Mouse (Mus musculus): Measurements from ENCODE around the gene Cracr2a. TPM values are rescaled to one million over a fixed set of nuclear protein-coding genes. Genes with fewer than 3 reads are reported as not detected.

The Cracr2a gene
- total RNA-seq, 4 experiments from 2014 or later, result 0.10 to 0.38 (median 0.22) TPM

- DNase-seq (ENCODE audit: low spot score in 2 of 2), result peak; percentile 23 to 29
Measured at GRCm38 (mm10) chr6:127625135-127625534, 64.0 kb downstream of the Cracr2a start.

DNA sequence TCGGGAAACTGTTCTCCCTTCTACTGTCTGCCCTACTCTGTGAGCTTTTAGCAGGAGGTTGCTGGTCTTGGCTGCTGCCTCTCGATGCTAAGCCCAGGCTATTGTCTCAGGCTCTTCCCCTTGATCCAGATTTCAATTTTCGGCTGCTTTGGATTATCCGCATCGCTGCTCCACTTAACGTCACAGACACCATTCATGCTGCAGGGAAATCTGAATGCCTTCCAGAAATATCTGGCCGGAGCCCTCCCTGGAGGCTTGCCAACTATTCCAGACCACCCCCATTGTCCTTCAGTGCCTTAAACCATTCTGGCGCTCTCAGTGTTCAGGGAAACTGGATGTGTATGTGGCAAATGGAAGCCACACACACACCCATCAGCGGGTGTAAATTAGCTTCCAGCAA lies 66.3 kb downstream of the Cracr2a start:
- DNase-seq (ENCODE audit: low spot score in 2 of 2), result no peak

GRCm38 (mm10) chr6:127629249-127629648 lies 68.1 kb downstream of the Cracr2a start:
- no peak for DNase-seq (ENCODE audit: low spot score in 2 of 2)

GRCm38 (mm10) chr6:127634858-127635257 lies 73.7 kb downstream of the Cracr2a start:
- no peak for DNase-seq (ENCODE audit: low spot score in 2 of 2)

- no peak for DNase-seq (ENCODE audit: low spot score in 2 of 2)
Measured at GRCm38 (mm10) chr6:127635462-127636189, 74.5 kb downstream of the Cracr2a start.

GRCm38 (mm10) chr6:127641077-127641801 lies 80.1 kb downstream of the Cracr2a start:
- DNase-seq (ENCODE audit: low spot score in 2 of 2), result no peak

- no peak for DNase-seq (ENCODE audit: low spot score in 2 of 2)
Measured at GRCm38 (mm10) chr6:127655988-127656387, 94.8 kb downstream of the Cracr2a start.

DNA sequence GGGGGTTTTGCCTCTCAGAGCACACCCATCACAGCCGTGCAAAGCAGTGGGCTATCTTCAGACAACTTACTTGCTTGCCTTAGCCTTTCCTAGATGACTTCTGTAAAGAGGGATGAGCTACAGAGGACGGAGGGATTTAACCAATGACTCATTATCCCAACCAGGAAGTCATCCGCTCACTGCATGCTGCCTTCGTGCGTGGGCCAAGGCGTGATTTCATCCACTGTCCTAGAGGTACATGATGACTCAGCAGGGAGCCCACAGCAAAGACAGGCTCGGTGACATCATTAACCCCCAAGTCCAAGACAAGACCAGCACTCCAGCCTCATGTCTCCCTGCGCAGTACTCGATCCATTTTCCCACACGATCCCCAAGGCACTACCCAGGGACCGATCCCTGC lies 96.0 kb downstream of the Cracr2a start:
- no peak for DNase-seq (ENCODE audit: low spot score in 2 of 2)

GRCm38 (mm10) chr6:127659472-127659871 lies 98.3 kb downstream of the Cracr2a start:
- no peak for DNase-seq (ENCODE audit: low spot score in 2 of 2)

DNA sequence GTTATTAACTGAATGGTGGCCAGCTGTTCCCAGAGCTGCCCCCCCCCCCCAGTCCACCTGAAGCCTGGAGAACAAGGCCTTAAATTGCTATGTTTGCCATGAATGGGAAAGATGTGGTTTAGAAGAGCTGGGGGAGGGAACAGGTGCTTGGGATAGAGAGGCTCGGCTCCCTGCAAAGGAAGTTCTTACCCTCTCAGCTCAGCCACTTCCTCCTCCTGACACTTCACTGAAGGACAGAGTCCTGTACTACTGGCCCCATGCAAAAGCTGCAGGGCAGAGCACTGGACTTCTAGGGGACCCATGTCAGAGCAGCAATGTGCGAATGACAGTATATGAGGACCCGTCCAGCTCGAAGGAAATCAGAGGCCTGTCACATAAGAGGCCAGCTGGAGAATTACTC lies 98.8 kb downstream of the Cracr2a start:
- DNase-seq (ENCODE audit: low spot score in 2 of 2), result no peak

GRCm38 (mm10) chr6:127661717-127662292 lies 100.7 kb downstream of the Cracr2a start:
- DNase-seq (ENCODE audit: low spot score in 2 of 2), result no peak

DNA sequence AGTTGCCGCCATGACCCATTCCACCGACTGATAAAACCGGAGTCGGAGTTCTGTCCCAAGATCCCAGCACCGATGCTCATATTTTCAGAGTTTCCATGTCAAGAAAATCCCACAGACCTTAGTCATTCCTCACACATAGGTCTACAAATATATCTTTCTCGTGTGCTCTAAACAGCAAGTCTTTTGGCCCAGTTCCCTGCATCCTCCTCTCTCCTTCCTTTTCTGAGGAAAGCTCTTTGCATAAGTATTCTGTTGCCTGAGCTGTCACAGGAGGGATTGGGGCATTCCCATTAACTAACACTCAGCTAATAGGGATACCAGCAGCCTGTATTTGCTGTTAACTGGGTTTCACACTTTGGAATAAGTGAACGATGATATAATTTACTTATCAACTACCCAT lies 102.1 kb downstream of the Cracr2a start:
- no peak for DNase-seq (ENCODE audit: low spot score in 2 of 2)

DNA sequence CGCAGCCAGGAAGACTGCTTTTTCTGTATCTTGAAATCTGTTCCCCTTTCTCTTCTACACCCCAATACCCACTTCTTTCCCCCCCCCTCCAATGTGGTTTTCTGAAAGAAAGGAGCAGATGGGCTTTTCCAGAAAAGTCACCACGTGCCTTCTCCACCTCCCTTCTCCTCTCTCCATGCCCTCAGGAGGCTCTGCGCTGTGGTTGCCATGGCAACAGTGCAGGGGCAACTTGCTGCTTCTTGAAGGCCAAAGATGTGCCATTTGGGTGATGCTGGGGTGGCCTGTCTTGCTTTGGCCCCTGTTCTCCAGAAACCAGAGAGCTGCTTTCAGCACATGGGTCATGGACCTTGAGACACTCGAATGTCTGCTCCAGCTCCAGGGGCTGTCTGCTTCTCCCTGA lies 108.2 kb downstream of the Cracr2a start:
- DNase-seq (ENCODE audit: low spot score in 2 of 2), result no peak

GRCm38 (mm10) chr6:127670031-127670430 lies 108.9 kb downstream of the Cracr2a start:
- no peak for DNase-seq (ENCODE audit: low spot score in 2 of 2)

DNA sequence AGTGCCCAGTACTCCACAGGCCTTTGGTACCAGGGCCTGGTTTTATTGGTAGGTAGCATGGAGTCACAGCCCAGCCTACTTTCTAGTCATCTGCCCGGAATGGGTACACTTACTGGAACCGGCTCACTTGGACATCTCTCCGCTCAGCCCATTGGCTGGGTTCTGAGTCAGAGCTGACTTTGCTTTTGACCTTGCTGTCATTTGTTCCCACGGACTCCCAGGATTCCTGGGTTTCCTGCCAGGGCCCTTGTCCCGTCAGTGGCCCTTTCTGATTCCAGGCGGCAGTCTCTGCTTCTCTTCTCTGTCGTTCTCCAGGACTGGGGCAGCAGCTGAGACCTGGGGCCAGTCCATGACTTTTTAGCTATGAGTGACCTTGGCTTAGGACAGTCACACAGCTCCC lies 110.9 kb downstream of the Cracr2a start:
- DNase-seq (ENCODE audit: low spot score in 2 of 2), result no peak

GRCm38 (mm10) chr6:127676866-127677265 lies 115.7 kb downstream of the Cracr2a start:
- DNase-seq (ENCODE audit: low spot score in 2 of 2), result no peak

GRCm38 (mm10) chr6:127678320-127678719 lies 117.2 kb downstream of the Cracr2a start:
- no peak for DNase-seq (ENCODE audit: low spot score in 2 of 2)

DNA sequence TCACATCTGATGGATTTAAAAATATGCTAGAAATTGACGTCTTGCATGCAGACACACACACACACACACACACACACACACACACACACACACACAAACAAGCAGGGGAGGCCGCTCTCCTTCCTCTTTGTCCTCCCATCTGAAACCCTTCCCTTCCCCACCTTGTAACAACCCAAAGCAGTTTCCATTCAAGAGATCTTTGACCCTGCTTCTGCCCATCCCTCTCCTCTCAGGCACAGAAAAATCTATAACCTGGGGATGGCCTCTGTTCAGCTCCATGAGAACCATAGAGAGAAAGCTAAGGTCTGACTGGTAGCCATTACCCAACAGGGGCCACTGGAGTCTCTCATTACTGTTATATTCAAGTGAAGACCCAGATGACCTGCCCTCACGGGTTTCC lies 117.9 kb downstream of the Cracr2a start:
- no peak for DNase-seq (ENCODE audit: low spot score in 2 of 2)

GRCm38 (mm10) chr6:127680784-127681183 lies 119.6 kb downstream of the Cracr2a start:
- no peak for DNase-seq (ENCODE audit: low spot score in 2 of 2)

- DNase-seq (ENCODE audit: low spot score in 2 of 2), result no peak
Measured at GRCm38 (mm10) chr6:127683561-127683960, 122.4 kb downstream of the Cracr2a start.

GRCm38 (mm10) chr6:127684981-127685380 lies 123.8 kb downstream of the Cracr2a start:
- DNase-seq (ENCODE audit: low spot score in 2 of 2), result no peak

GRCm38 (mm10) chr6:127687181-127687860 lies 126.2 kb downstream of the Cracr2a start:
- no peak for DNase-seq (ENCODE audit: low spot score in 2 of 2)
